Mouse (Mus musculus): ENCODE results near the gene Gmpr. TPM values are rescaled to one million over a fixed set of nuclear protein-coding genes. Genes with fewer than 3 reads are reported as not detected.

Gene Gmpr
- total RNA-seq, 2 experiments from 2014 or later: 166 to 175 TPM

- intact Hi-C loops (cut with DNase I): no loop called here
- no peak for DNase-seq
These were observed 75.0 kb downstream of the Gmpr start for GRCm38 (mm10) chr13:45582294-45582693.

- intact Hi-C loops (cut with DNase I): no loop called here
- no peak for DNase-seq
These were observed 75.8 kb downstream of the Gmpr start for GRCm38 (mm10) chr13:45583061-45583460.

- intact Hi-C loops (cut with DNase I): no loop called here
- no peak for DNase-seq
These were observed 83.7 kb downstream of the Gmpr start for GRCm38 (mm10) chr13:45590898-45591297.

- intact Hi-C loops (cut with DNase I): no loop called here
- no peak for DNase-seq
These were observed 86.7 kb downstream of the Gmpr start for GRCm38 (mm10) chr13:45593914-45594313.

- intact Hi-C loops (cut with DNase I): no loop called here
- DNase-seq: no peak
These were observed 88.2 kb downstream of the Gmpr start for GRCm38 (mm10) chr13:45595416-45595815.

GRCm38 (mm10) chr13:45599831-45600230 is 92.6 kb downstream of the Gmpr start:
- DNase-seq: no peak
- intact Hi-C loops (cut with DNase I): no loop called here

- no peak for DNase-seq
- intact Hi-C loops (cut with DNase I): no loop called here
These were observed 93.2 kb downstream of the Gmpr start for GRCm38 (mm10) chr13:45600443-45600842.

Other genes starting within 250 kb of the Gmpr start
- gene Mylip, start 117.7 kb upstream of the Gmpr start, total RNA-seq (2021): 10 to 100 TPM; 20.6 to 35.7 TPM

Data from heart, postnatal 14 days (tissue).